In genomic region chr9:58496470-58497182, GRCm38 (mm10) we compare ENCODE assay signal across 11 mouse cellular contexts. TPM values are rescaled to one million over a fixed set of nuclear protein-coding genes. Genes with fewer than 3 reads are reported as not detected.
A peak's percentile ranks its signal among the peaks of the same experiment; 100 is the strongest.
DNase-seq lines count a peak whose midpoint lies in the region; ATAC-seq and TF ChIP-seq lines count a peak whose summit lies in the region.
"Had no signal": no experiment of that assay in that cellular context is flagged by ENCODE, and none has a peak within 500 bp of the region (broad histone marks: within the 10 kb centered on the region; RNA-seq: fewer than 3 reads in every experiment).

No protein-coding gene starts in this region.

- no peak overlapping the region for H3K9ac ChIP-seq in liver, embryonic 14.5 days (replicated peaks)
- H3K9ac ChIP-seq in CH12.LX (ENCODE audit: insufficient read depth, low read depth) = no peak overlapping the region
- H3K9ac ChIP-seq: neural tube, embryonic 13.5 days had no signal

- 33% methylated on average over 4 of the region's 4 CpGs for whole genome bisulfite sequencing in liver, embryonic 14.5 days (ENCODE audit: insufficient replicate concordance)

- peak; percentile 50 for TF ChIP-seq RAD21 in CH12.LX (IDR thresholded peaks at IDR 0.05; ENCODE audit: low read depth, low read length)

- H3K4me1 ChIP-seq in liver, embryonic 14.5 days (replicated peaks; ENCODE audit: control insufficient read depth in 2 of 2, insufficient read depth in 2 of 2, low read length in 1 of 2) = no peaks in the 10 kb centered on the region
- peaks cover 18 to 70% of the 10 kb centered on the region in 2 experiments for H3K4me1 ChIP-seq in CH12.LX (ENCODE audit: control insufficient read depth in 1 of 2, insufficient read depth in 2 of 2)

- peak; percentile 47 for ATAC-seq in frontal cortex, adult (ENCODE audit: low TSS enrichment)
- no peak for ATAC-seq in liver, embryonic 14.5 days (ENCODE audit: insufficient read depth)

- no peak overlapping the region for H3K4me3 ChIP-seq in liver, embryonic 14.5 days (ENCODE audit: insufficient read depth in 1 of 2, low read depth in 2 of 2, low read length in 2 of 2)
- H3K4me3 ChIP-seq in CH12.LX (replicated peaks in 1 of 3; ENCODE audit: low read depth in 2 of 3, low read length in 2 of 3, poor library complexity in 1 of 3) = no peak overlapping the region
- H3K4me3 ChIP-seq: forebrain, embryonic 10.5 days; neural tube, embryonic 13.5 days had no signal

- no peak for DNase-seq in frontal cortex, postnatal 14 days (ENCODE audit: low spot score in 2 of 2)
- no peak for DNase-seq in liver, embryonic 14.5 days (ENCODE audit: low read depth in 3 of 3, low spot score in 3 of 3)
- DNase-seq in liver (no peak), CH12.LX (ENCODE audit: extremely low read depth) (peak; percentile 67)
- DNase-seq in cerebellum, postnatal 10 days = peak; percentile 70 to 76
- no peak for DNase-seq in embryo, embryonic 11 days
- DNase-seq in gastrocnemius, adult 18-20 months (ENCODE audit: low spot score) = no peak

- no peaks in the 10 kb centered on the region for H3K9me3 ChIP-seq in liver, embryonic 14.5 days (ENCODE audit: control insufficient read depth, low read length)
- no peaks in the 10 kb centered on the region for H3K9me3 ChIP-seq in CH12.LX (replicated peaks; ENCODE audit: low read length)
- H3K9me3 ChIP-seq: forebrain, embryonic 10.5 days; neural tube, embryonic 13.5 days had no signal

- H3K27ac ChIP-seq in liver, embryonic 14.5 days = no peak overlapping the region
- H3K27ac ChIP-seq in CH12.LX (ENCODE audit: insufficient read depth, low read depth) = no peak overlapping the region; the same call in 1 of the 2 replicates
- H3K27ac ChIP-seq: forebrain, embryonic 10.5 days; neural tube, embryonic 13.5 days had no signal

- dilution Hi-C loops in CH12.LX (cut with MboI; ENCODE audit: extremely low pct_ligation_motif_present, extremely low pct_unique_long_range_greater_than_20kb, low sequenced_read_pairs) = no loop called here

- in situ Hi-C loops in CH12.LX (cut with MboI; ENCODE audit: low pct_ligation_motif_present, low pct_unique_long_range_greater_than_20kb, low sequenced_read_pairs) = loop anchor here (5.0 kb wide), 1 partner anchor 36 kb away; no protein-coding TSS in a partner anchor

- TF ChIP-seq POLR2A in CH12.LX (IDR thresholded peaks at IDR 0.05; ENCODE audit: low read depth, low read length) = no peak

- H3K79me2 ChIP-seq in CH12.LX (replicated peaks; ENCODE audit: control insufficient read depth, extremely low read depth, insufficient read depth, poor library complexity, severe bottlenecking) = no peaks in the 10 kb centered on the region

- TF ChIP-seq EP300 in liver, embryonic 14.5 days (IDR thresholded peaks at IDR 0.05; ENCODE audit: low read depth) = no peak
- no peak for TF ChIP-seq EP300 in CH12.LX (IDR thresholded peaks at IDR 0.05; ENCODE audit: low read length)

- TF ChIP-seq CTCF in liver, embryonic 14.5 days (IDR thresholded peaks at IDR 0.05; ENCODE audit: low read depth) = 0 out of 2 replicates have a peak, but pooled peaks have one; percentile 12
- peak in 1 of 2 experiments; percentile 67; a peak in 2 of 4 replicates for TF ChIP-seq CTCF in CH12.LX (conservative IDR thresholded peaks at IDR 0.05 in 1 of 2, IDR thresholded peaks at IDR 0.05 in 1 of 2; ENCODE audit: low read depth in 2 of 2, low read length in 2 of 2)

- H3K36me3 ChIP-seq in liver, embryonic 14.5 days (replicated peaks; ENCODE audit: control insufficient read depth, insufficient read depth, low read depth) = no peaks in the 10 kb centered on the region
- H3K36me3 ChIP-seq in CH12.LX (replicated peaks in 1 of 2; ENCODE audit: control insufficient read depth in 1 of 2, insufficient read depth in 1 of 2, low read length in 1 of 2) = peaks cover 0 to 9% of the 10 kb centered on the region in 2 experiments
- H3K36me3 ChIP-seq: forebrain, embryonic 10.5 days had no signal

- H3K27me3 ChIP-seq in liver, embryonic 14.5 days (ENCODE audit: control insufficient read depth, insufficient read depth, low read length) = no peaks in the 10 kb centered on the region
- no peaks in the 10 kb centered on the region for H3K27me3 ChIP-seq in CH12.LX (replicated peaks)
- H3K27me3 ChIP-seq: neural tube, embryonic 13.5 days had no signal

- no peak overlapping the region for H3K4me2 ChIP-seq in liver, embryonic 14.5 days (ENCODE audit: low read depth)
- H3K4me2 ChIP-seq in CH12.LX (ENCODE audit: insufficient read depth, low read depth, poor library complexity, severe bottlenecking) = no peak overlapping the region
- H3K4me2 ChIP-seq: neural tube, embryonic 13.5 days had no signal

TF ChIP-seq in CH12.LX, 34 proteins besides CTCF, POLR2A, EP300 and RAD21:
- TF ChIP-seq UBTF (IDR thresholded peaks at IDR 0.05; ENCODE audit: low read depth, low read length) (no peak), MEF2A (IDR thresholded peaks at IDR 0.05; ENCODE audit: borderline replicate concordance, low read depth, low read length) (no peak), E2F4 (IDR thresholded peaks at IDR 0.05; ENCODE audit: insufficient replicate concordance, low read depth, low read length) (no peak), MAZ (IDR thresholded peaks at IDR 0.05; ENCODE audit: low read depth, low read length) (0 out of 2 replicates have a peak, but pooled peaks have one; percentile 24), ZNF384 (IDR thresholded peaks at IDR 0.05; ENCODE audit: low read depth, low read length) (no peak), TBP (conservative IDR thresholded peaks at IDR 0.05; ENCODE audit: low read depth, low read length) (no peak), PAX5 (IDR thresholded peaks at IDR 0.05; ENCODE audit: low read length) (no peak), NELFE (IDR thresholded peaks at IDR 0.05; ENCODE audit: low read depth, low read length) (0 out of 2 replicates have a peak, but pooled peaks have one; percentile 11), ZMIZ1 (IDR thresholded peaks at IDR 0.05; ENCODE audit: low read depth, low read length) (no peak), CHD2 (IDR thresholded peaks at IDR 0.05; ENCODE audit: low read length) (no peak), USF2 (conservative IDR thresholded peaks at IDR 0.05; ENCODE audit: low read depth, low read length) (no peak), RCOR1 (conservative IDR thresholded peaks at IDR 0.05; ENCODE audit: low read depth, low read length) (no peak), ELF1 (IDR thresholded peaks at IDR 0.05; ENCODE audit: low read depth, low read length) (0 out of 2 replicates have a peak, but pooled peaks have one; percentile 15), HCFC1 (IDR thresholded peaks at IDR 0.05; ENCODE audit: low read depth, low read length) (no peak), NRF1 (IDR thresholded peaks at IDR 0.05; ENCODE audit: low read depth, low read length) (no peak), KAT2A (IDR thresholded peaks at IDR 0.05; ENCODE audit: insufficient replicate concordance, low read length) (no peak), USF1 (IDR thresholded peaks at IDR 0.05; ENCODE audit: low read depth, low read length) (no peak), JUND (conservative IDR thresholded peaks at IDR 0.05; ENCODE audit: low read depth, low read length) (no peak), SMC3 (IDR thresholded peaks at IDR 0.05; ENCODE audit: low read depth, low read length) (peak; percentile 66), ZC3H11A (IDR thresholded peaks at IDR 0.05; ENCODE audit: low read depth, low read length) (no peak; the same call in 1 of the 2 replicates), GABPA (IDR thresholded peaks at IDR 0.05; ENCODE audit: insufficient replicate concordance, low read depth, low read length) (no peak), ZKSCAN1 (IDR thresholded peaks at IDR 0.05; ENCODE audit: borderline replicate concordance, low read depth, low read length) (no peak)

RNA-seq across cellular contexts. Expression of gene Insyn1, which starts 8.2 kb away (rescaled TPM):
- polyA plus RNA-seq in liver, embryonic 14.5 days (2012; rRNA removed) = 0.08 and 0.13 TPM in 2 replicates
- polyA plus RNA-seq in liver, embryonic 14.5 days (2014; fragmentation: Nextera tagmentation; extraction: Ambion mirVana) = not detected in 2 replicates
- 3.0 and 5.5 TPM in 2 replicates for total RNA-seq in CH12.LX (2012; rRNA removed)
- 1.1 and 2.4 TPM in 2 replicates for total RNA-seq in CH12.LX (2014; rRNA removed)
- 2.5 and 2.6 TPM in 2 replicates for polyA plus RNA-seq in CH12.LX (2012; ENCODE audit: insufficient read length, low read depth)
- 10 to 100 TPM; 24.5 to 31.0 TPM for total RNA-seq in gastrocnemius, adult 18-20 months (2021)
- polyA plus RNA-seq: liver, embryonic 16.5 days had no signal

RNA-seq across cellular contexts. Expression of gene Cd276, which starts 58.6 kb away (rescaled TPM):
- polyA plus RNA-seq in liver, embryonic 14.5 days (2012; rRNA removed) = 0.87 and 1.1 TPM in 2 replicates
- 1.2 and 1.6 TPM in 2 replicates for polyA plus RNA-seq in liver, embryonic 14.5 days (2014; fragmentation: Nextera tagmentation; extraction: Ambion mirVana)
- 0.55 and 0.97 TPM in 2 replicates for total RNA-seq in CH12.LX (2012; rRNA removed)
- total RNA-seq in CH12.LX (2014; rRNA removed) = 0.59 and 0.78 TPM in 2 replicates
- polyA plus RNA-seq in CH12.LX (2012; ENCODE audit: insufficient read length, low read depth) = 1.3 and 4.3 TPM in 2 replicates
- total RNA-seq in gastrocnemius, adult 18-20 months (2021) = 10 to 100 TPM in 1 of 2 experiments, 1 to 10 TPM in 1; 8.5 to 13.5 TPM

Comparison
In these comparisons a context has a peak if more than half of its experiments do, and no peak if none do; other contexts are left out.
1. DNase-seq: peak in CH12.LX (single experiment) and cerebellum, postnatal 10 days (2 of 2); none in frontal cortex, postnatal 14 days (0 of 2), liver, embryonic 14.5 days (0 of 3), liver (single experiment), embryo, embryonic 11 days (single experiment) and gastrocnemius, adult 18-20 months (single experiment).
2. RNA of gene Cd276, which starts 58.6 kb away (total RNA-seq): 8.5 to 13.5 TPM in gastrocnemius, adult 18-20 months; 0.55 to 0.97 TPM in CH12.LX; every median in the first group is over 4 times any median in the second.